Mouse (Mus musculus) adrenal gland, adult 18-20 months (tissue): ENCODE measurements around the gene Gm9972. TPM values are rescaled to one million over a fixed set of nuclear protein-coding genes. Genes with fewer than 3 reads are reported as not detected.

Source experiments
- DNase-seq, 2 experiments: peaks; one replicate each; pipeline ENCODE4 v3.0.0; 2021 to 2022; ENCODE audit warnings: low spot score in 2 of 2
- long read RNA-seq, 2 experiments: library from polyadenylated mRNA; stranded (forward); transcript quantifications; one replicate each; pipeline ENCODE4 v2.0.0; 2021
- total RNA-seq, 2 experiments: library from RNA; stranded (reverse); gene quantifications; 1 replicate in 1 of 2; 2 replicates in 1 of 2; pipeline ENCODE4 v1.2.3; 2021

Gm9972 gene
- not detected for total RNA-seq
- long read RNA-seq, experiment 1 = 0 reads
- long read RNA-seq, experiment 2 = 0 reads

- DNase-seq = no peak
These were observed at the start of gene Gm9972 for GRCm38 (mm10) chr11:43035446-43035845. Gene Gm9972 (plus strand): TSS chr11:43035746.

GRCm38 (mm10) chr11:42999188-42999587, 36.4 kb upstream of the Gm9972 start:
- peak in 1 of 2 experiments; percentile 9 for DNase-seq

- DNase-seq = no peak
These were observed 23.6 kb upstream of the Gm9972 start for GRCm38 (mm10) chr11:43011941-43012340.

- DNase-seq = no peak
These were observed 22.6 kb upstream of the Gm9972 start for GRCm38 (mm10) chr11:43012980-43013379.

- DNase-seq = no peak
These were observed 12.3 kb upstream of the Gm9972 start for GRCm38 (mm10) chr11:43023109-43023688.

- DNase-seq = no peak
These were observed 5.7 kb upstream of the Gm9972 start for GRCm38 (mm10) chr11:43029813-43030212.

- DNase-seq = no peak
These were observed 3.4 kb upstream of the Gm9972 start for GRCm38 (mm10) chr11:43032141-43032540.

GRCm38 (mm10) chr11:43045871-43046548, 10.5 kb downstream of the Gm9972 start:
- no peak for DNase-seq

- no peak for DNase-seq
These were observed 13.8 kb downstream of the Gm9972 start for GRCm38 (mm10) chr11:43049363-43049762.

- DNase-seq = no peak
These were observed 19.4 kb downstream of the Gm9972 start for GRCm38 (mm10) chr11:43054972-43055371.

- no peak for DNase-seq
These were observed 24.0 kb downstream of the Gm9972 start for GRCm38 (mm10) chr11:43059437-43059970.

GRCm38 (mm10) chr11:43062286-43062685, 26.7 kb downstream of the Gm9972 start:
- no peak for DNase-seq

GRCm38 (mm10) chr11:43086309-43087050, 50.9 kb downstream of the Gm9972 start:
- DNase-seq = no peak

Other genes starting within 250 kb of the Gm9972 start
- under 1 TPM; 0.03 to 0.06 TPM for gene Atp10b, start 114.1 kb downstream of the Gm9972 start, total RNA-seq